Mouse (Mus musculus) midbrain, postnatal 0 days (tissue): ENCODE results near the gene Rnf144a. TPM values are rescaled to one million over a fixed set of nuclear protein-coding genes. Genes with fewer than 3 reads are reported as not detected.

ENCODE experiments used
- ATAC-seq: fragments of 200-750 bp; cut with Nextera tagmentation; 2 replicates; pipeline ENCODE4 v1.8.0; 2017; ENCODE audit warnings: moderate number of reproducible peaks, mild to moderate bottlenecking, moderate TSS enrichment, moderate library complexity; ENCODE audit not compliant: low FRiP score
- DNase-seq: peaks from one replicate; pipeline ENCODE4 v3.0.0-alpha.2; 2015; ENCODE audit warnings: low spot score
- H3K27ac ChIP-seq: fragments of 300-500 bp; sonication (generic); 2 replicates; pipeline ENCODE4 v1.5.1; 2014; ENCODE audit warnings: low read depth, mild to moderate bottlenecking, low read length, mixed read lengths
- H3K27me3 ChIP-seq: fragments of 300-500 bp; sonication (generic); 2 replicates; pipeline ENCODE4 v1.6.1; 2014; ENCODE audit warnings: low read length, control low read depth, mixed read lengths; ENCODE audit not compliant: insufficient read depth
- H3K36me3 ChIP-seq: fragments of 300-500 bp; sonication (generic); 2 replicates; pipeline ENCODE4 v1.6.1; 2014; ENCODE audit warnings: low read length, control low read depth, mixed read lengths; ENCODE audit not compliant: insufficient read depth
- H3K4me1 ChIP-seq: fragments of 300-500 bp; sonication (generic); 2 replicates; pipeline ENCODE4 v1.6.1; 2014; ENCODE audit warnings: mild to moderate bottlenecking, control low read depth, antibody characterized with exemption, low read length, mixed read lengths; ENCODE audit not compliant: insufficient read depth
- H3K4me2 ChIP-seq: fragments of 300-500 bp; sonication (generic); 2 replicates; pipeline ENCODE4 v1.6.1; 2014; ENCODE audit warnings: low read depth, mild to moderate bottlenecking, low read length, mixed read lengths; ENCODE audit not compliant: poor library complexity, severe bottlenecking
- H3K4me3 ChIP-seq: fragments of 300-500 bp; sonication (generic); 2 replicates; pipeline ENCODE4 v1.5.1; 2014; ENCODE audit warnings: low read depth, mild to moderate bottlenecking, low read length, moderate library complexity
- H3K9ac ChIP-seq: fragments of 300-500 bp; sonication (generic); replicated peaks from 2 replicates; pipeline ENCODE4 v1.6.1; 2014; ENCODE audit warnings: mild to moderate bottlenecking, low read length, moderate library complexity, mixed read lengths; ENCODE audit not compliant: poor library complexity, severe bottlenecking
- H3K9me3 ChIP-seq: fragments of 300-500 bp; sonication (generic); 2 replicates; pipeline ENCODE4 v1.6.1; 2016; ENCODE audit warnings: low read length, control low read depth
- CTCF ChIP-seq: IDR thresholded peaks from 2 replicates; pipeline ENCODE4 v1.5.1; 2016; ENCODE audit warnings: antibody characterized with exemption, mild to moderate bottlenecking
- WGBS: fragments of 180-500 bp; shearing (Covaris S2); extraction: QIAGEN DNeasy Blood & Tissue Kit; methylation state at CpG from one replicate; pipeline ENCODE4 v1.1.7; 2014; 5-methylcytosine and 5-hydroxymethylcytosine counted together
- polyA plus RNA-seq: library from polyadenylated mRNA; unstranded; fragments of >200 nt; fragmentation: Nextera tagmentation; extraction: Ambion mirVana; gene quantifications from 2 replicates; pipeline ENCODE4 v1.2.1, GENCODE M21; 2015
- total RNA-seq: library from RNA; depleted of rRNA; stranded (reverse); fragments of >200 nt; gene quantifications from 2 replicates; pipeline ENCODE4 v1.2.3, GENCODE M21; 2014

The Rnf144a gene
- total and polyA plus RNA-seq, 2 experiments from 2014 or later, result 22.0 to 32.0 TPM

DNA sequence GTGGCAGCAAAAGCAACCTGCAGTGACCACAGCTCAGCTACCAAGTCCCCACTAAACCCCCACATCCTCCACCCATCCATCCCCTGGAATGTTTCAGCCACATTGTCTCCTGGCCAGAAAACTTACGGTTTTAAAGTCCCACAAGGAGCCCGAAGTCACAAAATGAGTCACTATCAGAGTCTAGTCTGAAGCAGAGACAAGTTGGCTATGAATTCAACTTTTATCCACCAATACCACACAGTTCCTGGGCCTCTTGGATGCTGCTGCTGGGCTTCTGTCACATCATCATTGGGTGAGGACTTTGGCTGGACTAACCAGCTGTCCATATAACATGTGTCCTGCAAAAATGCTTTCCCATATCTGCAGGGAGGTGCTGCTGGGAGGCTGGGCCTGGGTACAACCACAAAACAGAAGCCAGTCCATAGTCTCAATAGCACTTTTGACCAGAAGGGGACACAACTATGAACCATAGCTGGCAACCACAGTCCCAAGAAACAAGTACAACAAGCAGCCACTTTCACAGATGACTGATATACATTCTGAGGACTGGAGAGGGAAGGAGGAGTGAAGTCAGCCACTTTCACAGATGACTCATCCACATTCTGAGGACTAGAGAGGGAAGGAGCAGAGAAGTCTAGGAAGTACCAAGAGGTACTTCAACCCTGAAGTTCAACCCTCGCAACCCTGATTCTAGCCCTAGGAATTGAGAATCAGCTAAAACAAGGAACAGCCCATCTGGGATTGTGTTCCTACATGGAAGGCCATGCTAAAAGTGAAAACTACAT is 49.3 kb downstream of the Rnf144a start:
- no peak for ATAC-seq
- TF ChIP-seq CTCF, result no peak
- Histone ChIP-seq H3K9me3 (no peaks in the 10 kb centered on the region), H3K36me3 (0 out of 2 replicates have a peak, but pooled peaks cover 2% of the 10 kb centered on the region), H3K27ac (no peak overlapping the region), H3K4me3 (no peak overlapping the region), H3K27me3 (no peaks in the 10 kb centered on the region), H3K4me2 (no peak overlapping the region), H3K4me1 (peaks cover 5% of the 10 kb centered on the region; the same call in 1 of the 2 replicates), H3K9ac (no peak overlapping the region)
- WGBS, result 96% methylated on average over 3 of the region's 3 CpGs
- DNase-seq, result no peak

- Histone ChIP-seq H3K4me1 (peaks cover 5% of the 10 kb centered on the region; the same call in 1 of the 2 replicates), H3K9ac (no peak overlapping the region), H3K36me3 (0 out of 2 replicates have a peak, but pooled peaks cover 2% of the 10 kb centered on the region), H3K4me3 (no peak overlapping the region), H3K4me2 (no peak overlapping the region), H3K27ac (no peak overlapping the region), H3K9me3 (no peaks in the 10 kb centered on the region), H3K27me3 (no peaks in the 10 kb centered on the region)
- ATAC-seq (no peak), DNase-seq (peak; percentile 45)
- no peak for TF ChIP-seq CTCF
- WGBS, result 83% methylated on average over 5 of the region's 5 CpGs
These were observed 50.2 kb downstream of the Rnf144a start for GRCm38 (mm10) chr12:26364822-26365221.

DNA sequence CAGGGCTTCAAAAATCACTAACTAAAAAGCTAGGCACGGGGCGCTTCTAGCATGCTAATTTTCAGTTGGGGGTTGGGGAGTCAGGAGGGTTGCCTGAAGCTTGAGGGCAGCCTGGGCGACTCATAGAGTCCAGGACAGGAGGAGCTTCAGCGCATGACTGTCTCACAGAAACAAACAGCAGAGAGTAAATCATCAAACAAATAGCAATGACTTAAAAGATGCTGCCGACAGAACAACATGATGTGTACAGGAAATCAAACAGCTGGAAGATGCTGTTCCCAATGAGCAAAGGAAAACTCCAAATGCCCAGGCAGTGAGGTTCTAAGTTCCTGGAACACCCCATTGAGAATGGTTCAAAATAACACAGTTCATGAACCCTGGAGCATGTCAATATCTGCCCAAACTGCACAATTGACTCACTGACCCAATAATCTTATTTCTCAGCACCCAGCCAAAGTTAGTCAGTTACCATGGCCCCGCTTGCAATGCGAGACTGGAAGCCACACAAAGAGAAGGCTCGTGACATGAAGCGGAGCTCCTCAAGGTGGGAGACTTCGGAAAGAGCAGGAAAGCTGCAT is 54.0 kb downstream of the Rnf144a start:
- Histone ChIP-seq H3K27ac (peak overlapping the region; percentile 32; the same call in 1 of the 2 replicates), H3K27me3 (no peaks in the 10 kb centered on the region), H3K4me3 (no peak overlapping the region), H3K4me2 (no peak overlapping the region), H3K9me3 (no peaks in the 10 kb centered on the region), H3K36me3 (0 out of 2 replicates have a peak, but pooled peaks cover 2% of the 10 kb centered on the region), H3K4me1 (peaks cover 5% of the 10 kb centered on the region; the same call in 1 of the 2 replicates), H3K9ac (0 out of 2 replicates have a peak overlapping the region, but pooled peaks have one; percentile 2)
- peak; percentile 31 for DNase-seq
- no peak for ATAC-seq
- 50% methylated on average over 10 of the region's 10 CpGs for WGBS
- no peak for TF ChIP-seq CTCF

DNA sequence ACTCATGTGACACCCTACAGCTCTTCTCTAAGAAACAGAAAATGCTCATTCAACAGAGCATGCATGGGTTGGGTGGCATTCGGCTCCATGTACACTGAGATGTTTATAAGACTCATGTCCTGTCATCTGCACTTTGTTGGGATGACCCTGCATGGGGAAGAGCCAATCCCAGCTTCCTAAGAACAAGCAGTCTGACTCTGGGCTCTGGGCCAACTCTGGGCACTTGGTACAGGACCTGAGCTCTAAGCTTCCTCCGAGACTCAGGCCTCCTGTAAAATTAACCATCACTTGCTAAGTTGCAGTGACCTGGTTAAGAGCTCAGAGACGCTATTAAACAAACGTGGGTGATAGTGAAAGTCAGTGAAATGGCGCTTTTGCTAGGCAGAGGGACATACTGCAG is 55.2 kb downstream of the Rnf144a start:
- H3K4me2 ChIP-seq, result no peak overlapping the region
- H3K4me3 ChIP-seq, result no peak overlapping the region
- no peaks in the 10 kb centered on the region for H3K9me3 ChIP-seq
- no peak overlapping the region for H3K9ac ChIP-seq
- peak; percentile 42 for DNase-seq
- H3K27me3 ChIP-seq, result no peaks in the 10 kb centered on the region
- H3K4me1 ChIP-seq, result peaks cover 5% of the 10 kb centered on the region; the same call in 1 of the 2 replicates
- ATAC-seq, result no peak
- H3K36me3 ChIP-seq, result 0 out of 2 replicates have a peak, but pooled peaks cover 2% of the 10 kb centered on the region
- no peak for TF ChIP-seq CTCF
- WGBS, result 83% methylated on average over 5 of the region's 5 CpGs
- no peak overlapping the region for H3K27ac ChIP-seq

- 98% methylated on average over 2 of the region's 2 CpGs for WGBS
- no peak overlapping the region for H3K4me2 ChIP-seq
- 0 out of 2 replicates have a peak, but pooled peaks cover 2% of the 10 kb centered on the region for H3K36me3 ChIP-seq
- TF ChIP-seq CTCF, result no peak
- H3K9me3 ChIP-seq, result no peaks in the 10 kb centered on the region
- no peaks in the 10 kb centered on the region for H3K27me3 ChIP-seq
- H3K4me3 ChIP-seq, result no peak overlapping the region
- H3K4me1 ChIP-seq, result peaks cover 5% of the 10 kb centered on the region; the same call in 1 of the 2 replicates
- DNase-seq (no peak), ATAC-seq (no peak)
- H3K27ac ChIP-seq, result no peak overlapping the region
- no peak overlapping the region for H3K9ac ChIP-seq
These were observed 55.8 kb downstream of the Rnf144a start for GRCm38 (mm10) chr12:26359241-26359640.

- Histone ChIP-seq H3K27me3 (no peaks in the 10 kb centered on the region), H3K4me1 (peaks cover 5% of the 10 kb centered on the region; the same call in 1 of the 2 replicates), H3K36me3 (0 out of 2 replicates have a peak, but pooled peaks cover 5% of the 10 kb centered on the region), H3K4me2 (no peak overlapping the region), H3K9ac (0 out of 2 replicates have a peak overlapping the region, but pooled peaks have one; percentile 24), H3K27ac (0 out of 2 replicates have a peak overlapping the region, but pooled peaks have one; percentile 38), H3K9me3 (no peaks in the 10 kb centered on the region), H3K4me3 (no peak overlapping the region)
- WGBS, result 74% methylated on average over 4 of the region's 4 CpGs
- ATAC-seq (no peak), DNase-seq (no peak)
- no peak for TF ChIP-seq CTCF
These were observed 57.8 kb downstream of the Rnf144a start for GRCm38 (mm10) chr12:26357246-26357645.
